Mouse (Mus musculus) hindbrain, postnatal 0 days (tissue): ENCODE data around the gene Akap11. TPM values are rescaled to one million over a fixed set of nuclear protein-coding genes. Genes with fewer than 3 reads are reported as not detected.

Source experiments
- ATAC-seq: fragments of 200-750 bp; cut with Nextera tagmentation; 2 replicates; pipeline ENCODE4 v1.8.0; 2017; ENCODE audit warnings: mild to moderate bottlenecking, moderate TSS enrichment, moderate library complexity
- DNase-seq: peaks from one replicate; pipeline ENCODE4 v3.0.0-alpha.2; 2015; ENCODE audit warnings: low spot score
- H3K27ac ChIP-seq: fragments of 300-500 bp; sonication (generic); 2 replicates; pipeline ENCODE4 v1.5.1; 2014; ENCODE audit warnings: mild to moderate bottlenecking
- H3K27me3 ChIP-seq: fragments of 300-500 bp; sonication (generic); 2 replicates; pipeline ENCODE4 v1.6.1; 2014; ENCODE audit warnings: low read length, mixed read lengths; ENCODE audit not compliant: insufficient read depth
- H3K36me3 ChIP-seq: fragments of 300-500 bp; sonication (generic); 2 replicates; pipeline ENCODE4 v1.6.1; 2014; ENCODE audit warnings: low read length, mixed read lengths; ENCODE audit not compliant: insufficient read depth
- H3K4me1 ChIP-seq: fragments of 300-500 bp; sonication (generic); 2 replicates; pipeline ENCODE4 v1.6.1; 2014; ENCODE audit warnings: antibody characterized with exemption, low read length, mixed read lengths; ENCODE audit not compliant: insufficient read depth
- H3K4me2 ChIP-seq: fragments of 300-500 bp; sonication (generic); 2 replicates; pipeline ENCODE4 v1.6.1; 2014; ENCODE audit warnings: low read depth, mild to moderate bottlenecking, low read length, moderate library complexity, mixed read lengths
- H3K4me3 ChIP-seq: fragments of 300-500 bp; sonication (generic); 2 replicates; pipeline ENCODE4 v1.5.1; 2014; ENCODE audit warnings: low read length
- H3K9ac ChIP-seq: fragments of 300-500 bp; sonication (generic); replicated peaks from 2 replicates; pipeline ENCODE4 v1.6.1; 2014; ENCODE audit warnings: mild to moderate bottlenecking, low read length, moderate library complexity, mixed read lengths
- H3K9me3 ChIP-seq: fragments of 300-500 bp; sonication (generic); 2 replicates; pipeline ENCODE4 v1.6.1; 2016; ENCODE audit warnings: low read length, mixed read lengths
- CTCF ChIP-seq: IDR thresholded peaks from 2 replicates; pipeline ENCODE4 v1.5.1; 2016; ENCODE audit warnings: antibody characterized with exemption, control low read depth, low read depth
- WGBS: fragments of 180-500 bp; shearing (Covaris S2); extraction: QIAGEN DNeasy Blood & Tissue Kit; methylation state at CpG from one replicate; pipeline ENCODE4 v1.1.7; 2014; 5-methylcytosine and 5-hydroxymethylcytosine counted together
- polyA plus RNA-seq: library from polyadenylated mRNA; unstranded; fragments of >200 nt; fragmentation: Nextera tagmentation; extraction: Ambion mirVana; gene quantifications from 2 replicates; pipeline ENCODE4 v1.2.1, GENCODE M21; 2015
- total RNA-seq: library from RNA; depleted of rRNA; stranded (reverse); fragments of >200 nt; gene quantifications from 2 replicates; pipeline ENCODE4 v1.2.3, GENCODE M21; 2014; rRNA removed

Gene Akap11
- total RNA-seq (64.5 and 71.8 TPM in 2 replicates), polyA plus RNA-seq (28.5 and 31.3 TPM in 2 replicates)

DNA sequence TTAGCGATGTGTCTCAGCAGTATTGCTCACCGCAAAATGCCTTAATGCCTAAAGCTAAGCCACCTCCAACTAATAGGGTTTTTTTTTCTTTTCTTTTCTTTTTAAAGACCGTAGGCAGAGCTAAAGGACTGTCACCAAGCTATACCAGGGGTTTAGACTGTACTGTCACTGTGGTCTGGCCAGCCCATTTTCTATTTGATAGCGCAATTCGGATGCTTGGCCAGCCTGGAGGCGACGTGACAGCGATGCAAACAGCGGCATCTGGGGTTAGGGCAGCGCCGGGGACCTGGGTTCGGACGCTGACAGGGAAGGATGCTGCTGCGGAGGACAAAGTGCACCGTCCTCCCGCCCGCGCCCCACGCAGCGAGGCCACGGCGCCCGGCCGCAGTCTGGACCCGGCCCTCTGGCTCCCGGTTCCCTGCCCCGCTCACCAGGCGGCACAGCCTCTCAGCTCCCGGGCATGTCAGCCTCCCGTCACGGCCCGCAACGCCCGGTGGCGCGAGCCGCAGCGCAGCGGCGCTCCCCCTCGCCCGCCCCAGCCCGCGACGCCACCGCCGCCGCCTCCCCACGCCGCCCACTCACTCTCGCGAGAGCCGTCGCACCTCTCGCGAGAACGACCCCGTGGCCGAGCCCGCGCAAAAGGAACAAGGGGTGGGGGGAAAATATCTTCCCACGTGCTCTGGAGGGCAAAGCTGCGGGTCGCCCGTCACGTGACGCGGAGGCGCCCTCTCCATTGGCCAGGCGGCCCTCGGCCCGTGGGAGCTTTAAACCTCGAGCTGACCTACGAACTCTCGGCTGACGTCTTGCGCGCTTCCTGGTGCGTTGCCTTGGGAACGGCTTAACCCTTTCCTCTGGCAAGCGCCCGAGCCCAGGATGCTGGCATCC lies at the start of gene Akap11:
Akap11 (minus strand) TSS at position 528 of the 885 bp plus-strand sequence.
- H3K4me1 ChIP-seq: peaks cover 18% of the 10 kb centered on the region
- peak within 1 kb of the TSS; percentile 92 for H3K27ac ChIP-seq
- H3K9me3 ChIP-seq: no peaks in the 10 kb centered on the region
- H3K4me3 ChIP-seq: peak within 1 kb of the TSS; percentile 83
- H3K27me3 ChIP-seq: no peaks in the 10 kb centered on the region
- peak within 1 kb of the TSS; percentile 75 for H3K4me2 ChIP-seq
- DNase-seq (peak; percentile 98), ATAC-seq (peak; percentile 98)
- H3K9ac ChIP-seq: peak within 1 kb of the TSS; percentile 92
- WGBS: 2% methylated on average over 75 of the region's 82 CpGs
- no peak for TF ChIP-seq CTCF
- H3K36me3 ChIP-seq: no peaks in the 10 kb centered on the region

DNA sequence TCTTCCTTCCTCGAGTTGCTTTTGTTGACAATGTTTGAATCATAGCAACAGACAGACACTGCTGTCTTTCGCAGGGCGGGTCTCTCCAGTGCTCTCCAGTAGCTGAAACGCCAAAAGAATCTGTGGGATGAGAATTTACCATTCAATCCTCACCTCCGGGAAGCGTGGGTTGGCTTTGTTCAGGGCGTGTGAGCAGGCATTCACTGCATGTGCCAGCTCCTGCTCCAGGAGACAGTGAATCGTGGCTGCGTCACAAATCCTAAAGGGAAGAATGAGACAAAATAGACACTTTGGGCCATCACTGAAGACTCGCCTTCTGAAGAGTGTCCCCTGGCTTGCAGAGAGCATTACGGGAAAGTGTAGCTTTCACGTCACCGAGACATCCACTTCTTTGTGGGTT lies 47.6 kb upstream of the Akap11 start:
- H3K36me3 ChIP-seq: peaks cover 6% of the 10 kb centered on the region; the same call in 1 of the 2 replicates
- H3K4me3 ChIP-seq: no peak overlapping the region
- ATAC-seq (no peak), DNase-seq (no peak)
- H3K27ac ChIP-seq: no peak overlapping the region
- H3K9ac ChIP-seq: no peak overlapping the region
- H3K4me1 ChIP-seq: no peaks in the 10 kb centered on the region
- TF ChIP-seq CTCF: no peak
- H3K4me2 ChIP-seq: no peak overlapping the region
- no peaks in the 10 kb centered on the region for H3K27me3 ChIP-seq
- H3K9me3 ChIP-seq: no peaks in the 10 kb centered on the region
- WGBS: 81% methylated on average over 13 of the region's 13 CpGs

DNA sequence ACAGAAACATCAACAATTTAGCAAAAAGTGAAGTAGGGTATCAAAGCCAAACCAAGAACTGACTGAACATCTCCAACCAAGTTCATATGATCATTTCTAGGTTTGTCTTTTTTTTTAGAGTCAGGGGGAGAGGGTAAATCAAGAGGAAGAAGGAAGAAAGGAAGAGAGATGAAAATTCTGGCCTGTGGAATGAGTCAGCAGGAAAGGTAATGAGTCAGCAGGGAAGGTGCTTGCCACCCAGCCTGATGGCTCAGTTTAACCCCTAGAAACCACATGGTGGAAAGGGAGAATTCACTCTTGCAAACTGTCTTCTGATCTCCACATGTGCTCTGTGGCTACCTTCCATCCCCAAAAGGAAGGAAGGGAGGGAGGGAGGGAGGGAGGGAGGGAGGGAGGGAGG lies 46.6 kb upstream of the Akap11 start:
- H3K9me3 ChIP-seq: no peaks in the 10 kb centered on the region
- no peak overlapping the region for H3K27ac ChIP-seq
- peaks cover 6% of the 10 kb centered on the region; the same call in 1 of the 2 replicates for H3K36me3 ChIP-seq
- DNase-seq: no peak
- H3K27me3 ChIP-seq: no peaks in the 10 kb centered on the region
- no peaks in the 10 kb centered on the region for H3K4me1 ChIP-seq
- no peak for TF ChIP-seq CTCF
- ATAC-seq: no peak
- no peak overlapping the region for H3K9ac ChIP-seq
- H3K4me3 ChIP-seq: no peak overlapping the region
- no peak overlapping the region for H3K4me2 ChIP-seq

DNA sequence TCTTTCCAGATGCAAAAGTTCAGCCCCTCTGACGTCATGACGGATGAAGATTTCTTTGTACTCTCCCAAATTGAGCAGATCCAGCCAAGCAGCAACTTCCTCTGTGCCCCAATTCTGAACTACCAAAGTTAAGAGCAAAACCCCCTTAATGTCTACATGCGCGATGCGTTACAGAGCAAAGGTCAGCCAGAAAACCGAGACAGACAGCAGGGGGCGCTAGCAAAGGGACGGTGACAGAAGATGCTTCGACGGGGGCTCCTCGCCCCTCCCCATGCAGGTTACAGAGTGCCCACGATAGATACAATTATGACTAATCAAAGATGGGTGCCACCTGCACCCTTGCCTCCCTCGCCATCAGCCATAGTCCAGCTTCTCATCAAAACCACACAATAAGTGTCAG lies 39.3 kb upstream of the Akap11 start:
- H3K27ac ChIP-seq: no peak overlapping the region
- no peaks in the 10 kb centered on the region for H3K4me1 ChIP-seq
- no peaks in the 10 kb centered on the region for H3K9me3 ChIP-seq
- peaks cover 8% of the 10 kb centered on the region; the same call in 1 of the 2 replicates for H3K36me3 ChIP-seq
- DNase-seq (no peak), ATAC-seq (no peak)
- WGBS: 74% methylated on average over 13 of the region's 13 CpGs
- no peak overlapping the region for H3K9ac ChIP-seq
- no peak overlapping the region for H3K4me2 ChIP-seq
- peak; percentile 28; the same call in 1 of the 2 replicates for TF ChIP-seq CTCF
- no peak overlapping the region for H3K4me3 ChIP-seq
- H3K27me3 ChIP-seq: no peaks in the 10 kb centered on the region

DNA sequence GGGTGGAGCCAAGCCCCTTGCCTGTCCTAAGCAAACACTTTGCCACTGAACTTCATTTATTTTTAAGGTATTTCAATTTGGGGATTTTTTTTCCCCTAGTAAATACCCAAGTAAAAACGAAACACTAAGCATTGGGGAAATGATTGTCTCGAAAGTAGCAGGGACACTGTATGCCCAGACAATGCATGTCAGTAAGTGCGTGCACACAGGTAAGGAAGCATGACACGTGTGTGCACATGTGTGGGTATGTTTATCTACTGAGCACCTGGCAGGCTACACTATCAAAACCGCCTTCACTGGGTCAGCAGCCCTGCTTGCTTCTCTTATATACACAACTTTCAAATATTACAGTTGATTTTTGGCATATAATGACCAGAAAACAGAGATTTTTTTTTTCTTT lies 31.8 kb upstream of the Akap11 start:
- H3K4me1 ChIP-seq: no peaks in the 10 kb centered on the region
- 95% methylated on average over 5 of the region's 5 CpGs for WGBS
- no peaks in the 10 kb centered on the region for H3K9me3 ChIP-seq
- no peaks in the 10 kb centered on the region for H3K27me3 ChIP-seq
- ATAC-seq (no peak), DNase-seq (no peak)
- no peak for TF ChIP-seq CTCF
- H3K4me2 ChIP-seq: no peak overlapping the region
- 0 out of 2 replicates have a peak, but pooled peaks cover 3% of the 10 kb centered on the region for H3K36me3 ChIP-seq
- no peak overlapping the region for H3K9ac ChIP-seq
- H3K4me3 ChIP-seq: no peak overlapping the region
- H3K27ac ChIP-seq: no peak overlapping the region

DNA sequence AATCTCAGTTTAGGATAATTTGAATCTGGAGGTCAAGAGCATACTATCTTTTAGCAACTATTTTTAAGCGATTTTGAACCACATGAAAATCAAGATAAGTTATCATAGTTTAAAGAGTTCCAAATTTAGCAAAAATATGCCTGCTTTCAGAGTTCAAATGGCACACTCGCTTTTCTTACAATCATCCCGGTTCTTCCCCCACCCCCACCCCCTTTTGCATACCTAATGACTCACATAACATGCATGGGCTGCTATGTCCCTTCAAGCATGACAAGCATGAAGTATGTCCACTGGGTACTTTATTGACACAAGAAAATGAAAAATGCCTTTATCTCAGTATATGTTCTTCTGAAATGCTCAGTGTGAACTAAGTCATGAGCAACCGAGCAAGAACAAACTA lies 29.8 kb upstream of the Akap11 start:
- H3K9ac ChIP-seq: no peak overlapping the region
- WGBS: 74% methylated on average over 4 of the region's 4 CpGs
- TF ChIP-seq CTCF: no peak
- DNase-seq (no peak), ATAC-seq (no peak)
- H3K4me3 ChIP-seq: no peak overlapping the region
- no peaks in the 10 kb centered on the region for H3K4me1 ChIP-seq
- H3K27me3 ChIP-seq: no peaks in the 10 kb centered on the region
- no peak overlapping the region for H3K27ac ChIP-seq
- H3K4me2 ChIP-seq: no peak overlapping the region
- H3K36me3 ChIP-seq: 0 out of 2 replicates have a peak, but pooled peaks cover 3% of the 10 kb centered on the region
- no peaks in the 10 kb centered on the region for H3K9me3 ChIP-seq

DNA sequence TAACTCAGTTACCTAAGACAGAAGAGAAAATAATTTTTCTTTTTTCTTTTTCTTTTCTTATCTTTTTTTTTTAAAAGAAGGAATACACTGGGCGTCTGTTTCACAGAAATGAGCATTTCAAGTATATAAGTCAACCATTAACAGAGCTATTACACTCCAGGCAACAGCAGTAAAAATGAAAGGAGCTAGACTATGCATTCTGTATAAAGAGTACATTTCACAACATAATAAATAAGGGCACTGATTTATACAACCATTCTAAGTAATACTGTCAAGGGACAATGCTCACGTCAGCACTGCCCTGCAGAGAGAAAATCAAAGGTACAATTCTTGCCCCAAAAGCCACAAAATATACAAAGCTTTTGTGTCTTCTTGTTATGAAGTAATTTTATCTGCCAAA lies 27.7 kb upstream of the Akap11 start:
- no peak for TF ChIP-seq CTCF
- WGBS: 83% methylated on average over 2 of the region's 2 CpGs
- Histone ChIP-seq H3K4me1 (no peaks in the 10 kb centered on the region), H3K36me3 (0 out of 2 replicates have a peak, but pooled peaks cover under 1% of the 10 kb centered on the region), H3K9me3 (no peaks in the 10 kb centered on the region), H3K4me3 (no peak overlapping the region), H3K27me3 (no peaks in the 10 kb centered on the region), H3K4me2 (no peak overlapping the region), H3K27ac (no peak overlapping the region), H3K9ac (no peak overlapping the region)
- ATAC-seq (no peak), DNase-seq (no peak)
